Mouse (Mus musculus) MEL (cell line): ENCODE results near the gene Gm29427. TPM values are rescaled to one million over a fixed set of nuclear protein-coding genes. Genes with fewer than 3 reads are reported as not detected.

Experiments used
- DNase-seq: peaks from one replicate; pipeline ENCODE4 v3.0.0; 2011; ENCODE audit warnings: low read depth, low spot score
- H3K27ac ChIP-seq: 2 replicates; pipeline ENCODE4 v1.5.1; 2012; ENCODE audit warnings: low read depth, mild to moderate bottlenecking, control low read depth, low read length, moderate library complexity; ENCODE audit not compliant: control insufficient read depth
- H3K27me3 ChIP-seq, 2 experiments: fragments of 150-350 bp in 1 of 2; sonication (generic) in 1 of 2; 2 replicates each; pipeline ENCODE4 v1.6.1; 2012; ENCODE audit warnings: low read length in 2 of 2, mild to moderate bottlenecking in 2 of 2, improper control_type of control experiment in 1 of 2, moderate library complexity in 1 of 2; ENCODE audit not compliant: insufficient read depth in 2 of 2, control insufficient read depth in 1 of 2
- H3K36me3 ChIP-seq, 2 experiments: 2 replicates each; pipeline ENCODE4 v1.6.1; 2012 to 2014; ENCODE audit warnings: low read length in 2 of 2, improper control_type of control experiment in 1 of 2, inconsistent platforms in 1 of 2, mild to moderate bottlenecking in 1 of 2; ENCODE audit not compliant: insufficient read depth in 2 of 2, control insufficient read depth in 1 of 2
- H3K4me1 ChIP-seq, 2 experiments: fragments of 150-350 bp in 1 of 2; sonication (generic) in 1 of 2; 2 replicates each; pipeline ENCODE4 v1.6.1; 2012; ENCODE audit warnings: low read length in 2 of 2, improper control_type of control experiment in 1 of 2, mild to moderate bottlenecking in 1 of 2; ENCODE audit not compliant: insufficient read depth in 2 of 2, control insufficient read depth in 1 of 2
- H3K4me3 ChIP-seq, 2 experiments: fragments of 150-350 bp in 1 of 2; sonication (generic) in 1 of 2; 2 replicates each; pipeline ENCODE4 v1.5.1; 2012; ENCODE audit warnings: low read depth in 2 of 2, low read length in 2 of 2, mild to moderate bottlenecking in 2 of 2, moderate library complexity in 2 of 2, control low read depth in 1 of 2, improper control_type of control experiment in 1 of 2; ENCODE audit not compliant: control insufficient read depth in 1 of 2, insufficient read depth in 1 of 2
- H3K79me2 ChIP-seq: 2 replicates; pipeline ENCODE4 v1.6.1; 2012; ENCODE audit warnings: mild to moderate bottlenecking, low read length, moderate library complexity; ENCODE audit not compliant: control insufficient read depth, poor library complexity, insufficient read depth
- H3K9ac ChIP-seq: 2 replicates; pipeline ENCODE4 v1.6.1; 2012; ENCODE audit warnings: low read depth, mild to moderate bottlenecking, control low read depth, low read length, moderate library complexity; ENCODE audit not compliant: control insufficient read depth, poor library complexity, severe bottlenecking
- H3K9me3 ChIP-seq: fragments of 150-350 bp; sonication (generic); replicated peaks from 2 replicates; pipeline ENCODE4 v1.6.1; 2012; ENCODE audit warnings: mild to moderate bottlenecking, low read length, improper control_type of control experiment, moderate library complexity; ENCODE audit not compliant: insufficient read depth
- CHD1 ChIP-seq: IDR thresholded peaks from 2 replicates; pipeline ENCODE4 v1.6.1; 2012; ENCODE audit warnings: low read depth, mild to moderate bottlenecking, inconsistent platforms, low read length, improper control_type of control experiment
- E2F4 ChIP-seq: IDR thresholded peaks from 2 replicates; pipeline ENCODE4 v1.6.1; 2011; ENCODE audit warnings: low read depth, low read length, improper control_type of control experiment, borderline replicate concordance
- EP300 ChIP-seq, 2 experiments: IDR thresholded peaks; 2 replicates each; pipeline ENCODE4 v1.6.1; 2011; ENCODE audit warnings: improper control_type of control experiment in 2 of 2, low read length in 2 of 2, low read depth in 1 of 2, mild to moderate bottlenecking in 1 of 2
- ETS1 ChIP-seq: IDR thresholded peaks from 2 replicates; pipeline ENCODE4 v1.6.1; 2012; ENCODE audit warnings: low read depth, mild to moderate bottlenecking, inconsistent platforms, low read length, improper control_type of control experiment, moderate library complexity
- MAX ChIP-seq: IDR thresholded peaks from 2 replicates; pipeline ENCODE4 v1.6.1; 2011; ENCODE audit warnings: low read length, improper control_type of control experiment
- MAZ ChIP-seq: IDR thresholded peaks from 2 replicates; pipeline ENCODE4 v1.6.1; 2012; ENCODE audit warnings: low read depth, mild to moderate bottlenecking, inconsistent platforms, low read length, improper control_type of control experiment
- MEF2A ChIP-seq: IDR thresholded peaks from 2 replicates; pipeline ENCODE4 v1.6.1; 2014; ENCODE audit warnings: low read depth, mild to moderate bottlenecking, inconsistent platforms, low read length, improper control_type of control experiment; ENCODE audit not compliant: poor library complexity, insufficient replicate concordance, severe bottlenecking; ENCODE audit errors: extremely low read depth
- MXI1 ChIP-seq: IDR thresholded peaks from 2 replicates; pipeline ENCODE4 v1.6.1; 2011; ENCODE audit warnings: mild to moderate bottlenecking, low read depth, low read length, improper control_type of control experiment
- MYC ChIP-seq: IDR thresholded peaks from 2 replicates; pipeline ENCODE4 v1.6.1; 2011; ENCODE audit warnings: low read depth, mild to moderate bottlenecking, low read length, improper control_type of control experiment, moderate library complexity
- POLR2A ChIP-seq, 2 experiments: IDR thresholded peaks; 2 replicates each; pipeline ENCODE4 v1.6.1; 2011 to 2012; ENCODE audit warnings: low read length in 2 of 2, mild to moderate bottlenecking in 2 of 2, control low read depth in 1 of 2, improper control_type of control experiment in 1 of 2, low read depth in 1 of 2, moderate library complexity in 1 of 2; ENCODE audit not compliant: control insufficient read depth in 1 of 2, insufficient read depth in 1 of 2, poor library complexity in 1 of 2
- SIN3A ChIP-seq: IDR thresholded peaks from 2 replicates; pipeline ENCODE4 v1.6.1; 2012; ENCODE audit warnings: low read length, improper control_type of control experiment, inconsistent platforms
- UBTF ChIP-seq: IDR thresholded peaks from 2 replicates; pipeline ENCODE4 v1.6.1; 2012; ENCODE audit warnings: low read depth, mild to moderate bottlenecking, inconsistent platforms, low read length, improper control_type of control experiment, moderate library complexity, borderline replicate concordance; ENCODE audit not compliant: insufficient read depth
- USF2 ChIP-seq, 2 experiments: IDR thresholded peaks; 2 replicates each; pipeline ENCODE4 v1.6.1; 2011 to 2012; ENCODE audit warnings: improper control_type of control experiment in 2 of 2, low read length in 2 of 2, borderline replicate concordance in 1 of 2, inconsistent platforms in 1 of 2, low read depth in 1 of 2, mild to moderate bottlenecking in 1 of 2; ENCODE audit not compliant: insufficient read depth in 1 of 2
- polyA plus RNA-seq, 2 experiments: library from polyadenylated mRNA; stranded (reverse) in 1 of 2; unstranded in 1 of 2; fragments of >175 nt in 1 of 2; fragments of >200 nt in 1 of 2; gene quantifications; 2 replicates each; pipeline versions ENCODE4 v1.2.1 to v1.2.4; 2012; ENCODE audit warnings: low replicate concordance in 2 of 2, low read depth in 1 of 2; ENCODE audit not compliant: insufficient read length in 2 of 2, insufficient read depth in 1 of 2, missing spikeins in 1 of 2
- total RNA-seq: library from RNA; depleted of rRNA; stranded (reverse); fragments of 300-350 nt; gene quantifications from 2 replicates; pipeline ENCODE4 v1.2.3, GENCODE M21; 2012

Gene Gm29427
- total and polyA plus RNA-seq, 3 experiments, result not detected

- DNase-seq, result peak; percentile 49
- H3K27ac ChIP-seq, result peak overlapping the region; percentile 77
- peaks cover 3 to 25% of the 10 kb centered on the region in 2 experiments for H3K36me3 ChIP-seq
- H3K9ac ChIP-seq, result peak overlapping the region; percentile 92
- TF ChIP-seq POLR2A (IDR thresholded peaks at IDR 0.05; ENCODE audit: control insufficient read depth in 1 of 2, insufficient read depth in 1 of 2, low read depth in 1 of 2, low read length in 2 of 2, poor library complexity in 1 of 2) (no peak), CHD1 (peak; percentile 40; the same call in 1 of the 2 replicates), MXI1 (peak; percentile 63; the same call in 1 of the 2 replicates)
- H3K4me3 ChIP-seq, result peak overlapping the region; percentile 73 to 77
- H3K79me2 ChIP-seq, result peaks cover 39% of the 10 kb centered on the region
- no peaks in the 10 kb centered on the region for H3K27me3 ChIP-seq
- no peaks in the 10 kb centered on the region for H3K9me3 ChIP-seq
- peaks cover 2 to 14% of the 10 kb centered on the region in 2 experiments; a peak in 2 of 4 replicates for H3K4me1 ChIP-seq
Observed at GRCm38 (mm10) chr1:130716513-130717290, 1.1 kb upstream of the Gm29427 start.

- H3K4me1 ChIP-seq, result peaks cover 0 to 14% of the 10 kb centered on the region in 2 experiments; a peak in 3 of 4 replicates
- H3K9me3 ChIP-seq, result no peaks in the 10 kb centered on the region
- H3K27ac ChIP-seq, result peak overlapping the region; percentile 77
- no peak for DNase-seq
- H3K4me3 ChIP-seq, result peak overlapping the region; percentile 73 to 77
- peak overlapping the region; percentile 92 for H3K9ac ChIP-seq
- H3K27me3 ChIP-seq, result no peaks in the 10 kb centered on the region
- no peak for TF ChIP-seq MEF2A
- TF ChIP-seq UBTF, result no peak
- TF ChIP-seq USF2 (IDR thresholded peaks at IDR 0.05; ENCODE audit: borderline replicate concordance in 1 of 2, insufficient read depth in 1 of 2, low read depth in 1 of 2, low read length in 2 of 2), result no peak
- no peak for TF ChIP-seq MAX
- 0 out of 2 replicates have a peak, but pooled peaks have one; percentile 17 for TF ChIP-seq MYC
- TF ChIP-seq ETS1, result no peak
- no peak for TF ChIP-seq SIN3A
- TF ChIP-seq POLR2A (IDR thresholded peaks at IDR 0.05; ENCODE audit: control insufficient read depth in 1 of 2, insufficient read depth in 1 of 2, low read depth in 1 of 2, low read length in 2 of 2, poor library complexity in 1 of 2), result 0 out of 4 replicates have a peak, but pooled peaks of 1 of the 2 experiments have one; percentile 45
- no peak for TF ChIP-seq MAZ
- TF ChIP-seq E2F4, result no peak
- no peak for TF ChIP-seq EP300 (IDR thresholded peaks at IDR 0.05; ENCODE audit: low read depth in 1 of 2, low read length in 2 of 2)
- H3K79me2 ChIP-seq, result peaks cover 39% of the 10 kb centered on the region
- H3K36me3 ChIP-seq, result peaks cover 3 to 26% of the 10 kb centered on the region in 2 experiments
Observed at GRCm38 (mm10) chr1:130716218-130716512, 566 bp upstream of the Gm29427 start.
